Mouse (Mus musculus) limb, embryonic 14.5 days (tissue): ENCODE results near the gene Psmc4. TPM values are rescaled to one million over a fixed set of nuclear protein-coding genes. Genes with fewer than 3 reads are reported as not detected.

Source experiments
- ATAC-seq: fragments of 200-750 bp; cut with Nextera tagmentation; 2 replicates; pipeline ENCODE4 v1.8.0; 2017; ENCODE audit warnings: low read depth, moderate number of reproducible peaks, moderate TSS enrichment; ENCODE audit not compliant: low FRiP score
- DNase-seq: peaks from one replicate; pipeline ENCODE4 v3.0.0-alpha.2; 2015; ENCODE audit warnings: low spot score
- H3K27ac ChIP-seq: fragments of 300-500 bp; sonication (generic); replicated peaks from 2 replicates; pipeline ENCODE4 v1.5.1; 2014; ENCODE audit warnings: low read depth, mild to moderate bottlenecking, low read length, moderate library complexity, mixed read lengths
- H3K27me3 ChIP-seq: fragments of 300-500 bp; sonication (generic); 2 replicates; pipeline ENCODE4 v1.6.1; 2014; ENCODE audit warnings: low read length, mixed read lengths; ENCODE audit not compliant: control insufficient read depth, insufficient read depth
- H3K36me3 ChIP-seq: fragments of 300-500 bp; sonication (generic); 2 replicates; pipeline ENCODE4 v1.6.1; 2014; ENCODE audit warnings: mild to moderate bottlenecking, low read length, moderate library complexity, mixed read lengths; ENCODE audit not compliant: control insufficient read depth, insufficient read depth
- H3K4me1 ChIP-seq: fragments of 300-500 bp; sonication (generic); 2 replicates; pipeline ENCODE4 v1.6.1; 2014; ENCODE audit warnings: antibody characterized with exemption, low read length, mixed read lengths; ENCODE audit not compliant: control insufficient read depth, insufficient read depth
- H3K4me2 ChIP-seq: fragments of 300-500 bp; sonication (generic); replicated peaks from 2 replicates; pipeline ENCODE4 v1.6.1; 2014; ENCODE audit warnings: low read depth, mild to moderate bottlenecking, low read length, moderate library complexity; ENCODE audit not compliant: severe bottlenecking
- H3K4me3 ChIP-seq: fragments of 300-500 bp; sonication (generic); replicated peaks from 2 replicates; pipeline ENCODE4 v1.5.1; 2014; ENCODE audit warnings: low read length
- H3K9ac ChIP-seq: fragments of 300-500 bp; sonication (generic); 2 replicates; pipeline ENCODE4 v1.6.1; 2014; ENCODE audit warnings: mild to moderate bottlenecking, low read depth, low read length, moderate library complexity; ENCODE audit not compliant: severe bottlenecking
- H3K9me3 ChIP-seq: fragments of 300-500 bp; sonication (generic); 2 replicates; pipeline ENCODE4 v1.6.1; 2016; ENCODE audit warnings: low read length; ENCODE audit not compliant: control insufficient read depth
- POLR2A ChIP-seq: fragments of 200-500 bp; IDR thresholded peaks from 2 replicates; pipeline ENCODE4 v1.8.0; 2012; ENCODE audit warnings: inconsistent platforms, mild to moderate bottlenecking, moderate library complexity, borderline replicate concordance; ENCODE audit not compliant: insufficient read depth, insufficient read length; ENCODE audit errors: extremely low read depth
- WGBS: fragments of 180-500 bp; shearing (Covaris S2); extraction: QIAGEN DNeasy Blood & Tissue Kit; methylation state at CpG from one replicate; pipeline ENCODE4 v1.1.7; 2014; 5-methylcytosine and 5-hydroxymethylcytosine counted together
- polyA plus RNA-seq, 2 experiments: library from polyadenylated mRNA; depleted of rRNA in 1 of 2; stranded (reverse) in 1 of 2; unstranded in 1 of 2; fragments of >200 nt; fragmentation: Nextera tagmentation in 1 of 2; extraction: Ambion mirVana in 1 of 2; gene quantifications; 2 replicates each; pipeline versions ENCODE4 v1.2.1 to v1.2.3; 2012 to 2014

The Psmc4 gene
- polyA plus RNA-seq (2012; rRNA removed): 206 and 227 TPM in 2 replicates
- polyA plus RNA-seq (2014; fragmentation: Nextera tagmentation; extraction: Ambion mirVana): 281 and 284 TPM in 2 replicates

DNA sequence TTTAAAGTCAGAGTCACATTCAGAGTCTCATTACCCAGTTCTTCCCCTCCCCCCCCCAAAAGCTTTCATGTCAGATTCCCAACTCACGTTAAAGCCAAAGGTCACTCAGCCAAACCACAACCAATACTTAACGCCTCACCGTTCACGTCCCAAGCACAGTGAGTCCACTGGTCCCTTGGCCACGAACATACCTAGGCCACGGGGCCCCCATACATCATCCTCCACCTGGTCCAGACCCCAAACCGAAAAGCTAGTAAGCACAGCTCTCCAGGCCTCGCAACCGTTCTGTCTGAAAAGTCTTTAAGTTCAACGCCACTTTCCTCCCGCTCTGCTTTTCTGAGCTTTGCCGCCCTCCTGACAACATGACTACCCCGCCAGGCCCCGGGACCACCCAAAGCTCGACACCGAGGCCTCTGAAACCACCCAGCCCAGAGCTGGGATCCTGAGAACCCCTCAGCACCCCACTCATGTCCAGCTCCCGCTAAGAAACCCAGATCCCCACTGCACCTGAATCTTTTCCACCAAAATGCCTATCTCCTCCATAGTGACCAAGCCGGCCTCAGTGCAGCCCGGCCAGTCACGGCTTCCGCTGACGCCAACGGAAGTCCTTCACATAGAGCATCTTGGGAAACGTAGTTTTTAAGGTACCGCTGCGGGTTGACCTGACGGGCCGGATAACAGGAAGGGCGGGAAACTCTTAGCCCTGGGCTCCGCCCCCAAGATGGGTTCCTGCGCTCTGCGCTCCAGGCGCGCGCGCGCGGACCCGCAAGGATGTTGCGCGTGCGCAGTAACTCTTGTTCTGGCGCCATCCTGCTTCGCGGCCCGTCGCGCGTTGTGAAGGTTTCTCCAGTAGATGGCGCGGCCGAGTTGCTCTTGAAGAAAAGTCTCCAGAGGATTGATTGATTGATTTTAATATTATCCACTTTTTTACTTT, at the start of gene Psmc4:
Psmc4 (minus strand) TSS at position 626 of the 934 bp plus-strand sequence.
- ATAC-seq: peak; percentile 99
- peak within 1 kb of the TSS; percentile 69 for H3K4me2 ChIP-seq

DNA sequence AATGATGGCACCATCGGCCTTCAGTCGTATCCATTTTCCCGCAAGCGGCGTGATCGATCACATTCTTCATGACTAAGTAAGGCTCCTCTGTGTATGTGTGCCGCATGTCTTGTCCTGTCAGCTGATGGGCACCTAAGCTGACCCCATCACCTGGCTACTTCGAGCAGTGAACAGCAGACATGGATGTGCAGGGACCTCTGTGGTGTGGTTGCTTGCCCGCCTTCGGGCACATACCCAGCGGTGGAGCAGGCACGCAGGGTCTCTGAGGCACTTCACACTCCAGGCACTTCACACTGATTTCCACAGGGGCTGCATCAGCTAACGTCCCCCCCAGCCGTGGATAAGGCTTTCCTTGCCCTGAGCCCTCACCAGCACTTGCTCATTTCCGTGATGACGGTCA, 49.2 kb upstream of the Psmc4 start:
- Histone ChIP-seq H3K9me3 (peaks cover 8% of the 10 kb centered on the region; the same call in 1 of the 2 replicates), H3K4me1 (no peaks in the 10 kb centered on the region), H3K27ac (no peak overlapping the region), H3K4me3 (no peak overlapping the region), H3K27me3 (no peaks in the 10 kb centered on the region), H3K4me2 (no peak overlapping the region), H3K9ac (no peak overlapping the region), H3K36me3 (no peaks in the 10 kb centered on the region)
- DNase-seq: no peak
- ATAC-seq: no peak
- no peak for TF ChIP-seq POLR2A
- 92% methylated on average over 16 of the region's 16 CpGs for WGBS

More for the DNA sequence above, at the start of gene Psmc4:
- WGBS: under 1% methylated on average over 52 of the region's 52 CpGs
- TF ChIP-seq POLR2A: peak; percentile 87; the same call in 1 of the 2 replicates
- Histone ChIP-seq H3K27me3 (no peaks in the 10 kb centered on the region), H3K9me3 (no peaks in the 10 kb centered on the region), H3K27ac (no peak within 1 kb of the TSS), H3K36me3 (peaks cover 42% of the 10 kb centered on the region), H3K4me3 (peak within 1 kb of the TSS; percentile 68), H3K9ac (peak within 1 kb of the TSS; percentile 66), H3K4me1 (0 out of 2 replicates have a peak, but pooled peaks cover 6% of the 10 kb centered on the region)
- peak; percentile 99 for DNase-seq

DNA sequence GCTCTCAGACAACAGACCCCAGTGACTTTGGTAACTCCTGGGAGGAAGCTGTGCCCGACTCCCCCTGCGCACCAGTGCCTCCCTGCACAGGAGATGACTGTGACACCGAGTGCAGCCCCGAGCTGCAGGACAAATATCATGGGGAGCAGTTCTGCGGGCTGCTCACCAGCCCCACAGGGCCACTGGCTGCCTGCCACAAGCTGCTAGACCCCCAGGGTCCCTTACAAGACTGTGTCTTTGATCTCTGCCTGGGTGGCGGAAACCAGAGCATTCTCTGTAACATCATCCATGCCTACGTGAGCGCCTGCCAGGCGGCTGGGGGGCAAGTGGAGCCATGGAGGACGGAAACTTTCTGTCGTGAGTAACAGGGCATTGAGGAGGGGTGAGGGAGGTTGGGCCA, 43.6 kb upstream of the Psmc4 start:
- 31% methylated on average over 11 of the region's 11 CpGs for WGBS
- H3K9me3 ChIP-seq: no peaks in the 10 kb centered on the region
- H3K27me3 ChIP-seq: no peaks in the 10 kb centered on the region
- no peak overlapping the region for H3K27ac ChIP-seq
- no peak for ATAC-seq
- TF ChIP-seq POLR2A: no peak
- no peak overlapping the region for H3K4me2 ChIP-seq
- H3K36me3 ChIP-seq: no peaks in the 10 kb centered on the region
- H3K4me3 ChIP-seq: no peak overlapping the region
- DNase-seq: no peak
- no peak overlapping the region for H3K9ac ChIP-seq
- H3K4me1 ChIP-seq: no peaks in the 10 kb centered on the region

DNA sequence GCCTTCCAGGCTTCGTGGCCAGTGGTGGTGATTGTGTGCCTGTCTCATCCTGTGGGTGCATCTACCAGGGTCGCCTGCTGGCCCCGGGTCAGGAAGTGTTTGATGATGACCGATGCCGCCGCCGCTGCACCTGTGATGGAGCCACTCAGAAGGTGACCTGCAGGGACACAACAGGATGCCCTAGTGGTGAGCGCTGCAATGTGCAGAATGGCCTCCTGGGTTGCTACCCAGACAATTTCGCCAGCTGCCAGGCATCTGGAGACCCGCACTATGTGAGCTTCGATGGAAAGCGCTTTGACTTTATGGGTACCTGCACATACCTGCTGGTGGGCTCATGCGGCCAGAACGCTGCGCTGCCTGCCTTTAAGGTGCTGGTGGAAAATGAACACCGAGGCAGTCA, 36.3 kb upstream of the Psmc4 start:
- TF ChIP-seq POLR2A: no peak
- H3K4me2 ChIP-seq: no peak overlapping the region
- H3K4me1 ChIP-seq: no peaks in the 10 kb centered on the region
- H3K36me3 ChIP-seq: no peaks in the 10 kb centered on the region
- no peak overlapping the region for H3K9ac ChIP-seq
- no peaks in the 10 kb centered on the region for H3K27me3 ChIP-seq
- 80% methylated on average over 16 of the region's 16 CpGs for WGBS
- no peaks in the 10 kb centered on the region for H3K9me3 ChIP-seq
- ATAC-seq (no peak), DNase-seq (no peak)
- no peak overlapping the region for H3K27ac ChIP-seq
- H3K4me3 ChIP-seq: no peak overlapping the region

DNA sequence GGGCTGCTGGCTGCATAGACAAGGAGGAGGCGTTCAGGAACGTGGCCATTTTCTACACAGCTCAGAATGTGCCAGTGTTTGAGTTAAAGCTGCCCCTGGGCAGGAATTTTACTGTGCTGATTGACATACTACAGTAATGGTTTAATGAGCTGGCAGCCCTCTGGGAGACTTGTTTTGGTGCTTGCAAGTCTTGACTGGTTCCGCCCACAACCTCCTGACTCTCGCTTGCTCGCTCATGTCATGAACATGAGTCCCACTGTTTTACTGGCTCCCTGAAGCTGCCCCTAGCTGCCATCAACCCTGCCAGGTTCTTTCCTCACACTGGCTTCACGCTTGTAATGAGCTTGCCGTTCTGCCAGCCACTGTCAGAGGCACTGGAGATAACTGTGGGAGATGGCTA, 34.3 kb upstream of the Psmc4 start:
- 39% methylated on average over 7 of the region's 7 CpGs for WGBS
- Histone ChIP-seq H3K36me3 (no peaks in the 10 kb centered on the region), H3K27ac (no peak overlapping the region), H3K4me1 (no peaks in the 10 kb centered on the region), H3K4me2 (no peak overlapping the region), H3K9ac (no peak overlapping the region), H3K27me3 (no peaks in the 10 kb centered on the region), H3K9me3 (no peaks in the 10 kb centered on the region), H3K4me3 (no peak overlapping the region)
- DNase-seq (peak; percentile 54), ATAC-seq (no peak)
- TF ChIP-seq POLR2A: no peak
